In the genomic region with DNA sequence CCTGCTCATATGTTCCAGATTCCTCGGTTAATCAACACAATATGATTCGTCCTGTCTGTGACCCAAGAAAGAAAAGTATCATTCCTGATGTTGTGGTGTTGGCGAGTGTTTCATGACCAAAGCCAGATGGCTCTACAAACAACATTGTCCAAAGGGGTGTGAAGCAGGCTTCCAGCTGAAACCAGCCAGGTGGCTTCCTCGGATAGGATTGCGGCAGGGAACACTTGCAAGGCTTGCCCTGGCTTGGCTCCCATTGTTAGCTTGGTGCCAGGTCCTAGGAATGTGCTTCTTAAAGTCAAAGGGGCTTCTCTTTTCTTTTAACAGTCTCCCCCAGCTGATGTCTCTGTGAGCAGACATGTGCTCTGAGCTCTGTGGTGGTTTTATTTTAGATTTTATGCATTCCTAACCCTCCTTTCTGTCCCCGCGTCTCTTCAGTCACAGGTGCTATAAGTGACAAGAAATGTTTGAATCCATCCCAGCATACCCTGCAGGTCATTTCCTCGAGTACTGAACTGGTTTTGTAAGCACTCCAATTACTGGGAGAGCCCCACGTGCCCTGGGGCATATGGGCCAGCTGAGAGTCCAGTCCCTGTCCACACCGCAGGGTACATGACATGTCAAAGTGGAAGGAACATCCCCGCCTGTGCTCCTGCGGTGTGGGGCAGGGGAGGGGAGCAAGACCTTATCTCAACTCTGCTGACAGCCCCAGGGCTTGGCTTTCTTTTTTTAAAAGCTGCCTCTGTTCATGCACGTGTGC, we compare ENCODE assay signal across 9 mouse cellular contexts.
DNase-seq lines count a peak whose midpoint lies in the region; ATAC-seq lines count a peak whose summit lies in the region.
"Had no signal": no experiment of that assay in that cellular context is flagged by ENCODE, and none has a peak within 500 bp of the region (broad histone marks: within the 10 kb centered on the region; RNA-seq: fewer than 3 reads in every experiment).

No protein-coding gene starts in this region.

- H3K9me3 ChIP-seq in midbrain, embryonic 14.5 days (ENCODE audit: control insufficient read depth, low read length), result no peaks in the 10 kb centered on the region
- H3K9me3 ChIP-seq in midbrain, embryonic 15.5 days, result no peaks in the 10 kb centered on the region
- peaks cover 12% of the 10 kb centered on the region; the same call in 1 of the 2 replicates for H3K9me3 ChIP-seq in heart, embryonic 12.5 days (replicated peaks)
- H3K9me3 ChIP-seq: hindbrain, embryonic 15.5 days had no signal

- peaks cover 3% of the 10 kb centered on the region; the same call in 1 of the 2 replicates for H3K4me1 ChIP-seq in midbrain, embryonic 14.5 days (ENCODE audit: control insufficient read depth, insufficient read depth, low read length)
- H3K4me1 ChIP-seq in midbrain, embryonic 15.5 days, result peaks cover 11% of the 10 kb centered on the region
- peaks cover 21% of the 10 kb centered on the region for H3K4me1 ChIP-seq in heart, embryonic 12.5 days (replicated peaks)

- H3K27me3 ChIP-seq in midbrain, embryonic 14.5 days (ENCODE audit: control insufficient read depth, insufficient read depth, low read length), result no peaks in the 10 kb centered on the region
- no peaks in the 10 kb centered on the region for H3K27me3 ChIP-seq in midbrain, embryonic 15.5 days (replicated peaks)
- H3K27me3 ChIP-seq in heart, embryonic 12.5 days (replicated peaks), result no peaks in the 10 kb centered on the region
- H3K27me3 ChIP-seq: hindbrain, embryonic 15.5 days had no signal

- peak; percentile 22 for DNase-seq in midbrain, embryonic 14.5 days
- DNase-seq in cerebellum, postnatal 25 days, result peak; percentile 90 to 91
- DNase-seq in lung, adult 18-20 months, result peak; percentile 57 to 68
- no peak for DNase-seq in Muller cell, postnatal 12 days (ENCODE audit: inconsistent ontology term)
- no peak for DNase-seq in layer of hippocampus, adult 9-10 months (ENCODE audit: low spot score)
- DNase-seq in right cerebral cortex, postnatal 36 days (ENCODE audit: low spot score in 2 of 2), result no peak

- no peak overlapping the region for H3K4me3 ChIP-seq in midbrain, embryonic 14.5 days (replicated peaks; ENCODE audit: low read depth, low read length)
- H3K4me3 ChIP-seq in midbrain, embryonic 15.5 days, result no peak overlapping the region
- no peak overlapping the region for H3K4me3 ChIP-seq in heart, embryonic 12.5 days
- H3K4me3 ChIP-seq: hindbrain, embryonic 15.5 days had no signal

- ATAC-seq in midbrain, embryonic 14.5 days (ENCODE audit: low FRiP score, low TSS enrichment), result no peak
- ATAC-seq in midbrain, embryonic 15.5 days (replicated peaks), result no peak
- ATAC-seq in heart, embryonic 12.5 days (ENCODE audit: insufficient number of reproducible peaks, low FRiP score), result peak; percentile 64; the same call in 1 of the 2 replicates

- H3K27ac ChIP-seq in midbrain, embryonic 14.5 days (replicated peaks; ENCODE audit: low read depth, low read length), result no peak overlapping the region
- no peak overlapping the region for H3K27ac ChIP-seq in midbrain, embryonic 15.5 days
- H3K27ac ChIP-seq in heart, embryonic 12.5 days (ENCODE audit: poor library complexity, severe bottlenecking), result 0 out of 2 replicates have a peak overlapping the region, but pooled peaks have one; percentile 4
- H3K27ac ChIP-seq: hindbrain, embryonic 15.5 days had no signal

- no peak overlapping the region for H3K4me2 ChIP-seq in midbrain, embryonic 14.5 days (ENCODE audit: low read length)
- H3K4me2 ChIP-seq in midbrain, embryonic 15.5 days, result no peak overlapping the region
- H3K4me2 ChIP-seq in heart, embryonic 12.5 days, result peak overlapping the region; percentile 48
- H3K4me2 ChIP-seq: hindbrain, embryonic 15.5 days had no signal

- 62% methylated on average over 13 of the region's 13 CpGs for WGBS in midbrain, embryonic 14.5 days
- 66% methylated on average over 13 of the region's 13 CpGs for WGBS in midbrain, embryonic 15.5 days
- 33% methylated on average over 13 of the region's 13 CpGs for WGBS in heart, embryonic 12.5 days

- no peaks in the 10 kb centered on the region for H3K36me3 ChIP-seq in midbrain, embryonic 14.5 days (ENCODE audit: control insufficient read depth, insufficient read depth, low read length)
- H3K36me3 ChIP-seq in midbrain, embryonic 15.5 days (replicated peaks), result no peaks in the 10 kb centered on the region
- no peaks in the 10 kb centered on the region for H3K36me3 ChIP-seq in heart, embryonic 12.5 days
- H3K36me3 ChIP-seq: hindbrain, embryonic 15.5 days had no signal

- H3K9ac ChIP-seq in midbrain, embryonic 14.5 days (replicated peaks; ENCODE audit: low read length), result no peak overlapping the region
- no peak overlapping the region for H3K9ac ChIP-seq in midbrain, embryonic 15.5 days
- no peak overlapping the region for H3K9ac ChIP-seq in heart, embryonic 12.5 days
- H3K9ac ChIP-seq: hindbrain, embryonic 15.5 days had no signal

Comparison
In these comparisons a context has a peak if more than half of its experiments do, and no peak if none do; other contexts are left out.
1. DNase-seq: peak in midbrain, embryonic 14.5 days (single experiment), cerebellum, postnatal 25 days (2 of 2) and lung, adult 18-20 months (2 of 2); none in Muller cell, postnatal 12 days (single experiment), layer of hippocampus, adult 9-10 months (single experiment) and right cerebral cortex, postnatal 36 days (0 of 2).